In genomic region chr10:77435343-77435742, GRCm38 (mm10) we compare ENCODE assay signal across 13 mouse cellular contexts. TPM values are rescaled to one million over a fixed set of nuclear protein-coding genes. Genes with fewer than 3 reads are reported as not detected.
DNase-seq lines count a peak whose midpoint lies in the region; ATAC-seq and TF ChIP-seq lines count a peak whose summit lies in the region.
"Had no signal": no experiment of that assay in that cellular context is flagged by ENCODE, and none has a peak within 500 bp of the region (broad histone marks: within the 10 kb centered on the region; RNA-seq: fewer than 3 reads in every experiment).

No protein-coding gene starts in this region.

- H3K27me3 ChIP-seq in hindbrain, embryonic 10.5 days (ENCODE audit: insufficient read depth, poor library complexity, severe bottlenecking): no peaks in the 10 kb centered on the region
- no peaks in the 10 kb centered on the region for H3K27me3 ChIP-seq in hindbrain, embryonic 11.5 days (ENCODE audit: control insufficient read depth, insufficient read depth, low read length)
- no peaks in the 10 kb centered on the region for H3K27me3 ChIP-seq in liver, embryonic 11.5 days (replicated peaks; ENCODE audit: control insufficient read depth, insufficient read depth, low read length)
- no peaks in the 10 kb centered on the region for H3K27me3 ChIP-seq in liver, postnatal 0 days (ENCODE audit: insufficient read depth, low read length)
- H3K27me3 ChIP-seq in stomach, embryonic 16.5 days (ENCODE audit: control insufficient read depth, insufficient read depth, low read length): no peaks in the 10 kb centered on the region; the same call in 1 of the 2 replicates
- H3K27me3 ChIP-seq: liver, embryonic 13.5 days; neural tube, embryonic 13.5 days; Patski had no signal

- intact Hi-C loops in heart, postnatal 25 days (cut with DNase I): loop anchor here (2.0 to 5.0 kb wide), 2 partner anchors 33 to 72 kb away; no protein-coding TSS in a partner anchor

- H3K4me1 ChIP-seq in hindbrain, embryonic 10.5 days (replicated peaks): peaks cover 24% of the 10 kb centered on the region
- no peaks in the 10 kb centered on the region for H3K4me1 ChIP-seq in hindbrain, embryonic 11.5 days (replicated peaks; ENCODE audit: control insufficient read depth, insufficient read depth, low read length)
- no peaks in the 10 kb centered on the region; the same call in 1 of the 2 replicates for H3K4me1 ChIP-seq in liver, embryonic 11.5 days (replicated peaks; ENCODE audit: control insufficient read depth, insufficient read depth, low read length)
- no peaks in the 10 kb centered on the region for H3K4me1 ChIP-seq in liver, postnatal 0 days (ENCODE audit: insufficient read depth)
- peaks cover 12% of the 10 kb centered on the region for H3K4me1 ChIP-seq in stomach, embryonic 16.5 days (ENCODE audit: control insufficient read depth, insufficient read depth, low read length)

- no peaks in the 10 kb centered on the region for H3K36me3 ChIP-seq in hindbrain, embryonic 10.5 days
- H3K36me3 ChIP-seq in hindbrain, embryonic 11.5 days (ENCODE audit: control insufficient read depth, insufficient read depth, low read length): no peaks in the 10 kb centered on the region
- H3K36me3 ChIP-seq in liver, embryonic 11.5 days (ENCODE audit: control insufficient read depth, insufficient read depth, low read length): no peaks in the 10 kb centered on the region
- no peaks in the 10 kb centered on the region for H3K36me3 ChIP-seq in liver, postnatal 0 days (replicated peaks; ENCODE audit: insufficient read depth, low read length)
- no peaks in the 10 kb centered on the region for H3K36me3 ChIP-seq in stomach, embryonic 16.5 days (ENCODE audit: control insufficient read depth, insufficient read depth, low read length)
- H3K36me3 ChIP-seq: liver, embryonic 13.5 days; neural tube, embryonic 13.5 days had no signal

- H3K4me2 ChIP-seq in hindbrain, embryonic 11.5 days (replicated peaks; ENCODE audit: low read depth, low read length): no peak overlapping the region
- no peak overlapping the region for H3K4me2 ChIP-seq in liver, embryonic 11.5 days
- no peak overlapping the region for H3K4me2 ChIP-seq in liver, postnatal 0 days (ENCODE audit: low read depth, low read length)
- H3K4me2 ChIP-seq in stomach, embryonic 16.5 days (ENCODE audit: low read depth, low read length): no peak overlapping the region

- H3K4me3 ChIP-seq in hindbrain, embryonic 10.5 days: no peak overlapping the region
- H3K4me3 ChIP-seq in hindbrain, embryonic 11.5 days (ENCODE audit: low read depth, low read length): no peak overlapping the region
- no peak overlapping the region for H3K4me3 ChIP-seq in liver, embryonic 11.5 days (ENCODE audit: low read depth, low read length)
- no peak overlapping the region for H3K4me3 ChIP-seq in liver, postnatal 0 days (ENCODE audit: low read depth, low read length)
- no peak overlapping the region for H3K4me3 ChIP-seq in stomach, embryonic 16.5 days (replicated peaks; ENCODE audit: low read length)
- H3K4me3 ChIP-seq: liver, embryonic 13.5 days; neural tube, embryonic 13.5 days had no signal

- ATAC-seq in hindbrain, embryonic 11.5 days (ENCODE audit: low FRiP score): no peak
- ATAC-seq in liver, embryonic 11.5 days (replicated peaks; ENCODE audit: low FRiP score): no peak
- no peak for ATAC-seq in liver, postnatal 0 days
- ATAC-seq in stomach, embryonic 16.5 days (ENCODE audit: insufficient read depth, low FRiP score): no peak
- ATAC-seq: activated CD4-positive, CD25-positive, alpha-beta regulatory T cell, adult 4 months had no signal

- DNase-seq in heart, adult 11 months: peak; percentile 92
- no peak for DNase-seq in heart, postnatal 25 days (ENCODE audit: low spot score)
- no peak for DNase-seq in hindbrain, embryonic 10.5 days (ENCODE audit: low spot score)
- no peak for DNase-seq in hindbrain, embryonic 11.5 days (ENCODE audit: low spot score)
- DNase-seq in liver, embryonic 11.5 days (ENCODE audit: low spot score): no peak
- no peak for DNase-seq in liver, postnatal 0 days
- no peak for DNase-seq in retina, postnatal 1 day
- DNase-seq: liver, embryonic 13.5 days; thymus, postnatal 25 days had no signal

- no peaks in the 10 kb centered on the region for H3K9me3 ChIP-seq in hindbrain, embryonic 10.5 days
- no peaks in the 10 kb centered on the region for H3K9me3 ChIP-seq in hindbrain, embryonic 11.5 days (ENCODE audit: control insufficient read depth, low read length)
- H3K9me3 ChIP-seq in liver, embryonic 11.5 days (ENCODE audit: control insufficient read depth, low read length): no peaks in the 10 kb centered on the region
- H3K9me3 ChIP-seq in liver, postnatal 0 days (ENCODE audit: low read length): no peaks in the 10 kb centered on the region
- H3K9me3 ChIP-seq in stomach, embryonic 16.5 days (replicated peaks; ENCODE audit: control insufficient read depth, low read length): no peaks in the 10 kb centered on the region
- H3K9me3 ChIP-seq: liver, embryonic 13.5 days; neural tube, embryonic 13.5 days had no signal

- TF ChIP-seq CTCF in liver, postnatal 0 days (IDR thresholded peaks at IDR 0.05; ENCODE audit: low read depth): no peak

- peak overlapping the region; percentile 2; the same call in 1 of the 2 replicates for H3K27ac ChIP-seq in hindbrain, embryonic 10.5 days
- H3K27ac ChIP-seq in hindbrain, embryonic 11.5 days (ENCODE audit: low read depth, low read length): no peak overlapping the region
- 0 out of 2 replicates have a peak overlapping the region, but pooled peaks have one; percentile 23 for H3K27ac ChIP-seq in liver, embryonic 11.5 days (ENCODE audit: low read depth, low read length)
- H3K27ac ChIP-seq in liver, postnatal 0 days (ENCODE audit: low read depth): no peak overlapping the region
- no peak overlapping the region for H3K27ac ChIP-seq in stomach, embryonic 16.5 days (ENCODE audit: low read length)
- H3K27ac ChIP-seq: liver, embryonic 13.5 days; neural tube, embryonic 13.5 days had no signal

- 58% methylated on average over 4 of the region's 4 CpGs for WGBS in hindbrain, embryonic 10.5 days
- 71% methylated on average over 4 of the region's 4 CpGs for WGBS in hindbrain, embryonic 11.5 days
- WGBS in liver, embryonic 11.5 days: 65% methylated on average over 4 of the region's 4 CpGs
- 60% methylated on average over 4 of the region's 4 CpGs for WGBS in liver, postnatal 0 days (ENCODE audit: insufficient replicate concordance)
- WGBS in stomach, embryonic 16.5 days: 69% methylated on average over 4 of the region's 4 CpGs

- TF ChIP-seq EP300 in liver, postnatal 0 days (IDR thresholded peaks at IDR 0.05; ENCODE audit: low read depth): no peak

- H3K9ac ChIP-seq in hindbrain, embryonic 11.5 days (ENCODE audit: low read depth, low read length): no peak overlapping the region
- H3K9ac ChIP-seq in liver, embryonic 11.5 days (ENCODE audit: low read depth, low read length): no peak overlapping the region
- no peak overlapping the region for H3K9ac ChIP-seq in liver, postnatal 0 days (replicated peaks)
- peak overlapping the region; percentile 29 for H3K9ac ChIP-seq in stomach, embryonic 16.5 days (ENCODE audit: low read length)
- H3K9ac ChIP-seq: liver, embryonic 13.5 days; neural tube, embryonic 13.5 days had no signal

RNA-seq across cellular contexts. Expression of gene Adarb1, which starts 17.3 kb away (rescaled TPM):
- total RNA-seq in heart, postnatal 25 days (2021): 10 to 100 TPM; 16.7 to 19.7 TPM
- polyA plus RNA-seq in hindbrain, embryonic 10.5 days (2016; fragmentation: Nextera tagmentation; extraction: Ambion mirVana): 5.7 and 7.8 TPM in 2 replicates
- polyA plus RNA-seq in hindbrain, embryonic 11.5 days (2014; fragmentation: Nextera tagmentation; extraction: Ambion mirVana): 5.2 and 6.3 TPM in 2 replicates
- 3.5 and 4.5 TPM in 2 replicates for polyA plus RNA-seq in liver, embryonic 11.5 days (2014; fragmentation: Nextera tagmentation; extraction: Ambion mirVana)
- 1.8 TPM in 2 replicates for polyA plus RNA-seq in liver, postnatal 0 days (2015; fragmentation: Nextera tagmentation; extraction: Ambion mirVana)
- polyA plus RNA-seq in stomach, embryonic 16.5 days (2015; fragmentation: Nextera tagmentation; extraction: Ambion mirVana): 6.3 and 8.4 TPM in 2 replicates

Comparison
In these comparisons a context has a peak if more than half of its experiments do, and no peak if none do; other contexts are left out.
1. H3K27ac ChIP-seq: peak in hindbrain, embryonic 10.5 days (single experiment) and liver, embryonic 11.5 days (single experiment); none in hindbrain, embryonic 11.5 days (single experiment), liver, postnatal 0 days (single experiment) and stomach, embryonic 16.5 days (single experiment).